Mouse (Mus musculus): ENCODE data around the gene Slc17a1. TPM values are rescaled to one million over a fixed set of nuclear protein-coding genes. Genes with fewer than 3 reads are reported as not detected.

Gene Slc17a1
- polyA plus RNA-seq, 1 experiment from 2014 or later: 79.1 TPM

DNA sequence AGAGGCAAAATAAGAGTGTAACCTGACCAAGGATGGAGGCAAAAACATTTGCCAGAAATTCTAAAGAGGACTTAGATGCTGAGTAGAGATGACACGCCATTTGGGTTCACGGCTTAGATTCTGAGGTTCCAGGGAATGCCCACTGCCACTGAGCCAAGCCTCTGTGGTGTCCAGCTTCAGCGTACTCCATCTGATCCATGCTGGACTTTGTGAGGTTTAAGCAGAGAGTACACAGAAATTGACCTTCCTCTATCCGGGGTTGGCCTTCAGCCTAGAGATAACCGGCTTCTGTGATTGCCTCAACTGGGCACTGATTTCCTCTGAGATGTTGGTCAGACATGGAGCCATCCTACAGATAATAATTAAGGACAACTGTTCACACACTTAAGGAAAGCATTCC, 30.9 kb upstream of the Slc17a1 start:
- Histone ChIP-seq H3K9ac (ENCODE audit: low read depth, low read length) (no peak overlapping the region), H3K4me1 (replicated peaks; ENCODE audit: insufficient read depth, low read length) (0 out of 2 replicates have a peak, but pooled peaks cover 4% of the 10 kb centered on the region), H3K36me3 (ENCODE audit: insufficient read depth, low read length) (no peaks in the 10 kb centered on the region), H3K27ac (no peak overlapping the region), H3K4me2 (ENCODE audit: low read length) (no peak overlapping the region), H3K27me3 (ENCODE audit: insufficient read depth, low read length) (no peaks in the 10 kb centered on the region), H3K4me3 (replicated peaks; ENCODE audit: low read depth, low read length) (no peak overlapping the region), H3K9me3 (replicated peaks; ENCODE audit: low read length) (no peaks in the 10 kb centered on the region)
- no peak for ATAC-seq (replicated peaks; ENCODE audit: low FRiP score, low read depth)
- TF ChIP-seq CTCF (IDR thresholded peaks at IDR 0.05; ENCODE audit: low read depth): no peak
- no peak for DNase-seq (ENCODE audit: low spot score)
- 89% methylated on average over 5 of the region's 5 CpGs for WGBS

DNA sequence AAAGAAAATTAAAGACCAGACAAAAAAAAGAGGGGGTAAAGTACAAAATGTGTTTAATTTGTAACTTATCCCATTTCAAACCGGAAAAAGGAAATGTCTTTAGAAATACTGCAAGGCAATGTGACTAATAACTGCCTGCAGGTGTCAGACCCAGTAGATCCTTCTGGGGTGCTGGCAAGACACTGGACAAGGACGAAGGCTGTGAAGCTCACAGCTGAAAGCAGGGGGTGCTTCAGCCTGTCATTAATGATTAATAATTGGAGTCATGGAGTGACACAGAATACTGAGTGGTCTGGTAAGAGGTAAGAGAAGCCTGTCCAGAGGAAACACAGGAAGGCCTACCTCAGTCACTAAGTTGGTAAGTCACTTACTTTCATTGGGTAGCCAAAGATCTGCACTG, 28.2 kb upstream of the Slc17a1 start, which contains the start of gene Slc17a3:
TSS of gene Slc17a3 (plus strand) at position 127 of the 400 bp plus-strand sequence.
- Histone ChIP-seq H3K9me3 (replicated peaks; ENCODE audit: low read length) (no peaks in the 10 kb centered on the region), H3K27me3 (ENCODE audit: insufficient read depth, low read length) (no peaks in the 10 kb centered on the region), H3K9ac (ENCODE audit: low read depth, low read length) (no peak within 1 kb of the TSS), H3K27ac (no peak within 1 kb of the TSS), H3K4me3 (replicated peaks; ENCODE audit: low read depth, low read length) (no peak within 1 kb of the TSS), H3K4me1 (replicated peaks; ENCODE audit: insufficient read depth, low read length) (no peaks in the 10 kb centered on the region), H3K4me2 (ENCODE audit: low read length) (no peak within 1 kb of the TSS), H3K36me3 (ENCODE audit: insufficient read depth, low read length) (no peaks in the 10 kb centered on the region)
- 0 out of 2 replicates have a peak, but pooled peaks have one; percentile 7 for TF ChIP-seq CTCF (IDR thresholded peaks at IDR 0.05; ENCODE audit: low read depth)
- WGBS: 53% methylated on average over 2 of the region's 2 CpGs
- DNase-seq (ENCODE audit: low spot score): no peak
- ATAC-seq (replicated peaks; ENCODE audit: low FRiP score, low read depth): 0 out of 2 replicates have a peak, but pooled peaks have one; percentile 36

DNA sequence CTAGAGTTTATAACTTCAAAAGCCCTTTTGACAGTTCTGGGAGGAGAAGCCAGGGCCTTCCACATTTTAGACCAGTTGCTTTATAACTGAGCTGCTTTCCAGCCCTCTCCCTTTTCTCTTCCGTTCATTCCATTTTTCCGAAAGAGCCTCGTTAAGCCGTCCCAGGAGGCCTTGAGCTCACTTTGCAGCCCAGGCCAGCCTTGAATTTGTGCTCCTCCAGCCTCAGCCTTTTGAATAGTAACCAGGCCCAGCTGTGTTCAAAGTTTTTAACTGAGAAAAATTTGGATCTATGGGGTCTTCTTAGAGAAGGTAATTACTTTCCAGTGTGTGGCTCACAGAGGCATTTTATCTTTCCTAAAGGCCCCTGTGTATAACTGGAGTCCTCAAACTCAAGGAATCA, 21.7 kb upstream of the Slc17a1 start:
- TF ChIP-seq CTCF (IDR thresholded peaks at IDR 0.05; ENCODE audit: low read depth): no peak
- no peaks in the 10 kb centered on the region for H3K27me3 ChIP-seq (ENCODE audit: insufficient read depth, low read length)
- no peak for DNase-seq (ENCODE audit: low spot score)
- no peak overlapping the region for H3K27ac ChIP-seq
- ATAC-seq (replicated peaks; ENCODE audit: low FRiP score, low read depth): no peak
- no peak overlapping the region for H3K9ac ChIP-seq (ENCODE audit: low read depth, low read length)
- no peaks in the 10 kb centered on the region for H3K9me3 ChIP-seq (replicated peaks; ENCODE audit: low read length)
- H3K4me3 ChIP-seq (replicated peaks; ENCODE audit: low read depth, low read length): no peak overlapping the region
- 86% methylated on average over 4 of the region's 4 CpGs for WGBS
- no peaks in the 10 kb centered on the region for H3K4me1 ChIP-seq (replicated peaks; ENCODE audit: insufficient read depth, low read length)
- H3K4me2 ChIP-seq (ENCODE audit: low read length): no peak overlapping the region
- no peaks in the 10 kb centered on the region for H3K36me3 ChIP-seq (ENCODE audit: insufficient read depth, low read length)

DNA sequence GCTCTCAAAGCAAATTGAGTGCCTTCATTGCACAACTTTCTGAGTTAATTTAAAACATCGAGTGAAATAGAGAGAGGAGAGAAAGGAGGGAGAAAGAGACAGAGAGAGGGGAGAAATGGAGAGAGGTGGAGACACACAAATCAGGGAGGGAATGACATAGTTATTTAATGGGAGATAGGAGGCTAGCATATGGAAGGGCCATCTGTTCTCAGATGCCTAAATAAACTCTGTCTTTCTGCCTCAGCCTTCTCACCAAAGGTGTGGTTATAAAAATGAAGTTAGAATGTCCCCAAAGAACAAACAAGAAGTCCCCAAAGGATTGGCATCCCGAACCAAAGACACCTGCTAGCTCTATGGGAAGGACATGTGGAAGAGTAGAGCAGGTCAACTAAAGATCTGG, 18.3 kb upstream of the Slc17a1 start:
- no peaks in the 10 kb centered on the region for H3K36me3 ChIP-seq (ENCODE audit: insufficient read depth, low read length)
- no peak overlapping the region for H3K4me3 ChIP-seq (replicated peaks; ENCODE audit: low read depth, low read length)
- no peak overlapping the region for H3K9ac ChIP-seq (ENCODE audit: low read depth, low read length)
- H3K27ac ChIP-seq: no peak overlapping the region
- no peaks in the 10 kb centered on the region for H3K9me3 ChIP-seq (replicated peaks; ENCODE audit: low read length)
- no peaks in the 10 kb centered on the region for H3K4me1 ChIP-seq (replicated peaks; ENCODE audit: insufficient read depth, low read length)
- ATAC-seq (replicated peaks; ENCODE audit: low FRiP score, low read depth) (no peak), DNase-seq (ENCODE audit: low spot score) (no peak)
- H3K4me2 ChIP-seq (ENCODE audit: low read length): no peak overlapping the region
- 77% methylated on average over 2 of the region's 2 CpGs for WGBS
- no peak for TF ChIP-seq CTCF (IDR thresholded peaks at IDR 0.05; ENCODE audit: low read depth)
- no peaks in the 10 kb centered on the region for H3K27me3 ChIP-seq (ENCODE audit: insufficient read depth, low read length)

DNA sequence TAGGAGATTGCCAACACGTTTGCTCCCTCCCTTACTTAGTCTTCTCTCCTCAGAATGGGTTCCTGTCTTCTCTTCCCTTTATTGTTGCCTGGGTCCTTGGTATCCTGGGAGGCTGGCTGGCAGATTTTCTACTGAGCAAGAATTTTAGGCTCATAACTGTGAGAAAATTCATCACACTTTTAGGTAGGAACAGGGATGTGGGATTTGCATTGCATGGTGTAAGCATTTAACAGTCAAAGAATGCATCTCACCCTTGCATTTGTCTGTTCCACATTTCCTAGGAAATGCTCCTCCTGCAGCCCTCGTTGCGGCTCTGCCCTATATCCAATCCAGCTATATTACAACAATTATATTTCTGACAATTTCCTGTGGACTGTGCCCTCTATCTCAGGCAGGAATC, 11.1 kb upstream of the Slc17a1 start:
- no peaks in the 10 kb centered on the region for H3K9me3 ChIP-seq (replicated peaks; ENCODE audit: low read length)
- TF ChIP-seq CTCF (IDR thresholded peaks at IDR 0.05; ENCODE audit: low read depth): no peak
- ATAC-seq (replicated peaks; ENCODE audit: low FRiP score, low read depth): no peak
- DNase-seq (ENCODE audit: low spot score): no peak
- no peak overlapping the region for H3K27ac ChIP-seq
- no peaks in the 10 kb centered on the region for H3K4me1 ChIP-seq (replicated peaks; ENCODE audit: insufficient read depth, low read length)
- no peaks in the 10 kb centered on the region for H3K36me3 ChIP-seq (ENCODE audit: insufficient read depth, low read length)
- 55% methylated on average over 3 of the region's 3 CpGs for WGBS
- H3K27me3 ChIP-seq (ENCODE audit: insufficient read depth, low read length): no peaks in the 10 kb centered on the region
- no peak overlapping the region for H3K4me2 ChIP-seq (ENCODE audit: low read length)
- no peak overlapping the region for H3K9ac ChIP-seq (ENCODE audit: low read depth, low read length)
- no peak overlapping the region for H3K4me3 ChIP-seq (replicated peaks; ENCODE audit: low read depth, low read length)

DNA sequence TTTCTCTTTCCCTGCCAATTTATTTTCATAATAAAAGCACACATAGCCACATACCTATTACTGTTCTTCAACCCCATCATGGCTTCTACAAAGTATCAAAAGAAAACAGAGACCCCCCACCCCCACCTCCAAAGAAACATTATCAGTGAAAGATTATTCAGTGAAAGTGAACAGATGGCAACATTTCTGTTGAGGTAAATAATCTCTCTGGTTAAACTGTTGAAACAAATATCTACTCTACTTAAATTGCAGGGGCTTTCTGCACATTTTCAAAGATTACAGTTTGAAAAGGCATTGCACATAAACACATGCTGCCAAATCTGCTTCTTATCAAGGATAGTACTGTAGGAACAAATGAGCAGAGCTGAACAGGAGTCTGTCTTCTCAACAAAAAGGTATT, 5.7 kb upstream of the Slc17a1 start:
- ATAC-seq (replicated peaks; ENCODE audit: low FRiP score, low read depth) (no peak), DNase-seq (ENCODE audit: low spot score) (no peak)
- Histone ChIP-seq H3K36me3 (ENCODE audit: insufficient read depth, low read length) (no peaks in the 10 kb centered on the region), H3K27me3 (ENCODE audit: insufficient read depth, low read length) (no peaks in the 10 kb centered on the region), H3K9me3 (replicated peaks; ENCODE audit: low read length) (no peaks in the 10 kb centered on the region), H3K4me3 (replicated peaks; ENCODE audit: low read depth, low read length) (no peak overlapping the region), H3K4me2 (ENCODE audit: low read length) (no peak overlapping the region), H3K4me1 (replicated peaks; ENCODE audit: insufficient read depth, low read length) (peaks cover 7% of the 10 kb centered on the region; the same call in 1 of the 2 replicates), H3K27ac (no peak overlapping the region), H3K9ac (ENCODE audit: low read depth, low read length) (no peak overlapping the region)
- TF ChIP-seq CTCF (IDR thresholded peaks at IDR 0.05; ENCODE audit: low read depth): no peak

DNA sequence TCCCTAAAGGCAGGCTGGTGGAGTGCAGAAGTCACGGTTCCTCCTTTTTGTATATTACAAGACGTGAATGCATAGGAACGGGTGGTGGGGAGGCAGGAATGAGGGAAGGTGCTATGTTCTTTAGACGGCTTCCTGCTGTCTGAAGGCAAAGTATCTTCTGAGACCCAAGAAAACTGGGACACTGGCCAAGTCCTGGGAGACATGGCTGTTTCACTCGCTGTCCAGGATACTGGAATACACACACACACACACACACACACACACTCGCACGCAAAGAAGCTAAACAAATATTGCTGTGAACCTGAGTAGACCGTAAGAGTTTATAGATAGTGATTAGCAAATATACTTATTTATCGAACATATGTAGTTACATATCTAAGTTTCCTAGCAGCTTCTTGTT, 2.8 kb upstream of the Slc17a1 start:
- no peak overlapping the region for H3K27ac ChIP-seq
- ATAC-seq (replicated peaks; ENCODE audit: low FRiP score, low read depth) (no peak), DNase-seq (ENCODE audit: low spot score) (no peak)
- H3K9me3 ChIP-seq (replicated peaks; ENCODE audit: low read length): no peaks in the 10 kb centered on the region
- H3K4me3 ChIP-seq (replicated peaks; ENCODE audit: low read depth, low read length): no peak overlapping the region
- 71% methylated on average over 9 of the region's 9 CpGs for WGBS
- H3K4me1 ChIP-seq (replicated peaks; ENCODE audit: insufficient read depth, low read length): peaks cover 7% of the 10 kb centered on the region; the same call in 1 of the 2 replicates
- no peaks in the 10 kb centered on the region for H3K27me3 ChIP-seq (ENCODE audit: insufficient read depth, low read length)
- TF ChIP-seq CTCF (IDR thresholded peaks at IDR 0.05; ENCODE audit: low read depth): no peak
- H3K36me3 ChIP-seq (ENCODE audit: insufficient read depth, low read length): no peaks in the 10 kb centered on the region
- H3K4me2 ChIP-seq (ENCODE audit: low read length): no peak overlapping the region
- no peak overlapping the region for H3K9ac ChIP-seq (ENCODE audit: low read depth, low read length)
